Mouse (Mus musculus): ENCODE results near the gene Oas1g. TPM values are rescaled to one million over a fixed set of nuclear protein-coding genes. Genes with fewer than 3 reads are reported as not detected.
"Not testable (repeated sequence)": the region's sequence is repeated elsewhere in the genome, so short reads cannot be mapped to it uniquely, and the experiment has no call there.

The Oas1g gene
- not detected in 2 replicates for total RNA-seq (2021)
- long read RNA-seq, experiment 1 = 0 reads
- long read RNA-seq, experiment 2 = 0 reads

DNA sequence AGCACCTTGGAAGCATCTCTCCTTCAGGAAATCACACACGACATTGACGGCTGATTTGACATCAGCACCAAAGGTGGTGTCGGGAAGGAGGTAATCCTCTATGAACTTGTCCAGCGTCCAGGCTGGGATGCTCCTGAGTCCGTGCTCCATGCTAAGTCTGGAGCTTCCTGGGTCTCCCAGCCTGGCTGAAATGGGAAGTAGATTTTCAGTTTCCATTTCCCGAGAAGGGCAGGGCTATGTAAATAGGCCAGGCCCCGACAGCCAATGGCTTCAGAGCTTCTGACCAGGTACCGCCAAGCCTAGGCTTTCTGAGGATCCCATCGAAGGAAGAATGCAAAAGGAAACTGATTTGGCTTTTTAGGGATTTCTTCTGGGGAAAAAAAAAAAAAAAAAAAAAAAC is at the start of gene Oas1g:
Gene Oas1g, minus strand, starts transcription at position 201 of the 400 bp plus-strand sequence.
- DNase-seq = not testable (repeated sequence)

DNA sequence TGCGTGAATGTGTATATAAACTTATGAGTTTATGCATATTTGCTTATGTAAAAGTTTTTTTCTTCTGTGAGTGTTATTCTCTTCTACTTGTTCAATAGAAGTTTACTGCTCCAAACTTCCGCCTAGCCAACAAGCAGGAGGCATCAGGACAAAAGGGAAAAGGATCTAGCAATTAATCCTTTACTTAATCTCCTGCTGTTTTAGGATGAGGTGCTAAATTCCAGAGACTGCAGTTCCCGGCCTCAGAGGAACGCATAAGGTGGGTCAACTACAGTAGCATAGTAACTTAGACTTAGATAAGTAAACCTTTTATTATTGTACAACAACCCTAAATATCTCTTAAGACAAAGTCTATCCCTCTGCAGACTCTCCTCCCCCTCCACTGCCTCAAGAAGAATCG is 46.6 kb upstream of the Oas1g start:
- no peak for DNase-seq

GRCm38 (mm10) chr5:120927036-120927435 is 39.6 kb upstream of the Oas1g start:
- DNase-seq = no peak

- DNase-seq = not testable (repeated sequence)
These were observed 38.9 kb upstream of the Oas1g start for GRCm38 (mm10) chr5:120926311-120926710.

- DNase-seq = not testable (repeated sequence)
These were observed 37.1 kb upstream of the Oas1g start for GRCm38 (mm10) chr5:120924520-120924919.

DNA sequence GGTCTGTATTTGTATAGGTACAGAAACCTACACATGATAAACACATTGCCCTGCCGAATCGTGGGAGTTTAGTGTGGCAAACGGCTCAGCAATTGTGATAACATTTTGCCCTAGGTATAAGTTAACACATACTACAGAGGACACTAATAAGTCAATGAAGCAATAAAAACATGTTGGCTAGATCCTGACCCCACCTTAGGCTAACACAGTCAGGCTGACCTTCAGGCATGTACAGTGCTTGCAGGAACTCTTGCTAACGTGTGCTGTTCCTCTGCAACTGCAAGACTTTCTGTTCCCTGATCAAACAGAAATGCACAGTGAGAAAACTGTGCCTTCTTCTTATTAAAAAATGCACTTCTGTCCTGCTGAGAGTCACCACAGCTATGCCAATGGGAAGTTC is 36.6 kb upstream of the Oas1g start:
- DNase-seq = no peak

DNA sequence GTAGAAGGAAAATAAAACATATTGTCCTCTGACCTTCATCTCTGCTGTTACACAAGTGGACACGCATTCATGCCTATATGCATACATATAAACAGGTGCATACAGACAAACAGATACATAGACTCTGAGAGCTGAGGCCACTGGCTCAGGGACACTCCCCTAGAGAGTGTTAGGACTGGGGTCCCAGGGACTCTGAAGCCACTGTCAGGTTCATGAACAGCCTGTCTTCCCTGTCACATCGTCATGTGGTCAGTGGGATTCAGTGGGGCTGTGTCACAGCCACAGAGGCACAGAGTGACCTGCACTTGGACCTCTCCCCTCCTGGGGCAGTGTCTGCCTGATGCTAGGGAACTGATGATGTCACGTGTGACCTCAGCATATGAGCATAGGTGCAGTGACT is 32.9 kb upstream of the Oas1g start:
- no peak for DNase-seq

- not testable (repeated sequence) for DNase-seq
These were observed 31.9 kb upstream of the Oas1g start for GRCm38 (mm10) chr5:120919156-120919935.

DNA sequence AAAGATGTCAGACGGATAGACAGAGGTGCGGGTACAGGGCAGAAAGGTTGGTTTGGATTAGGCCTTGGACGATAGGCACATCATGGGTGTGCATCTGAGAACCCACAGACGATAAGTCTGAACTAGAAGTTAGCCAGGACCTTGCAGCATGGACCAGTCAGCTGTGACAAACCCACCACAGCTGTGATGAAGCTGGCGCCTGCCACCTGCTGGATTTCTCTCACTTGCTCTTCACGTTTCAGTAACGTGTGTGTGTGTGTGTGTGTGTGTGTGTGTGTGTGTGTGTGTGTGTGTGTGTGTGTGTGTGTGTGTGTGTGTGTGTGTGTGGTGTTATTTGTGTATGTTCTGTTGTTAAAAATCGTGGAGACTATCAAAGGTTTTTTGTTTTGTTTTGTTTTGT is 26.8 kb upstream of the Oas1g start, which contains the start of gene Oas1d:
Gene Oas1d, plus strand, starts transcription at position 333 of the 400 bp plus-strand sequence.
- DNase-seq = not testable (repeated sequence)

DNA sequence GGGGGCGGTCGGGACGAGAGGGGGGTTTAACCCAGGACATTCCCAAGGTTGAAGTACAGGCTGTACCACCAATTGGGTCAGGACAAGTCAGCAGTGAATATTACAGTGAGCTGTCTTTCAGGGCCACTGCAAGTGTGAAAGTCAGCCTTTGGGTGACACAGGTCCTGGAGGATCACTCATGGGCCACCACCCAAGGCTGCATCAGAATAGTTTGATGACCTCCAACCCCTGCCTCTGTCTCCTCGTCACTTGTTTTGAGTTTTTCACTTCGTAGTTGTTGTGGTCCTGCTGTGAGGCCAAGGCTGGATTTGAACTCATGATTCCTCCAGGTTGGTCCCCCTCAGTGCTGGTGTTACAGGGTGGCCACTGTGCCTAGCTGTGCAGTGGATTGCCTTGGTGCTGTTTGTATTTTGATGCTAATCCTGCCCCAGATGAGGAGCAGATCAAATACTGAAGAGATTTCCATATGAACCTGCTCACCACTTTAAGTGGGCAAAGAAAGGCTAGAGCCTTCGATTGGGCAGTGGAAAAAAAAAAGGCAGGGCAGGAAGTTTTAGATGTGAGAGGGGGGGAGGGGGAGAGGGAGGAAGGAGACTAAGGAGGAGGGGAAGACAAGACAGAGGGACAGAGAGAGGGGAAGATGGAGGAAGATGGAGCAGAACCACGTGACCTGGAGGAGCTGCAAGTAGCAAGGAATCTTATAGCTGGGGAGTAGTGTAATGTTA is 20.9 kb upstream of the Oas1g start:
- DNase-seq = no peak

DNA sequence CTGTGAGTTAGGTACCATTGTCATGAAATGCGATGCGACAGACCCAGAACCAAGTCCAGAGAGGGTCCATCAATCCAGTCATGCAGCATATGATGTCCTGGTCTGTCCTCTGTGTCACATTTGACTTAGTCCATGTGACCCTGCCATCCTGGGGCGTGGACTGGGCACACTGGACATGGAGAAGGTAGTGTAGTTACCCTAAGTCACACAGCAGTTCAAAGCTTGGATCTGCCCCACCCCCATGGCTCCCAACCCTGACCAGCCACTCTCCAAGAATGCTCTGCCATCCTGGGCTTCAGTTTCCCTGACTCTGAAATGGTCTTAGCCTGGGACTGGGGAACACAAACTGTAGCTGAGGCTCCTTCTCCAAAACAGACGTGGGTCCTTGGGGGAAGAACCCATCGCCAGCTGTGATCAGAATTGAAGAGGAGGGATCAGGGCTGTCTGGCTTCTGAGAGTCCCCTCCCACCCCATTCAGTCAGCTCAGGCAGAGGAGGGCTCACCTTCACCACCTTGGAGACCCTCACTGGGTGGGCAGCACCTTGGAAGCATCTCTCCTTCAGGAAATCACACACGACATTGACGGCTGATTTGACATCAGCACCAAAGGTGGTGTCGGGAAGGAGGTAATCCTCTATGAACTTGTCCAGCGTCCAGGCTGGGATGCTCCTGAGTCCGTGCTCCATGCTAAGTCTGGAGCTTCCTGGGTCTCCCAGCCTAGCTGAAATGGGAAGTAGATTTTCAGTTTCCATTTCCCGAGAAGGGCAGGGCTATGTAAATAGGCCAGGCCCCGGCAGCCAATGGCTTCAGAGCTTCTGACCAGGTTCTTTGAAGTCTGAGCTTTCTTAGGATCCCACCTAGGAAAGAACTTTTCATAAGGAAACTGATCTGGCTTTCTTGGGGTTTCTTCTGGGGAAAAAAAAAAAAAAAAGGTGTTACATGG is 19.6 kb upstream of the Oas1g start, which contains the start of gene Oas1a:
Gene Oas1a, minus strand, starts transcription at position 731 of the 943 bp plus-strand sequence.
- not testable (repeated sequence) for DNase-seq

DNA sequence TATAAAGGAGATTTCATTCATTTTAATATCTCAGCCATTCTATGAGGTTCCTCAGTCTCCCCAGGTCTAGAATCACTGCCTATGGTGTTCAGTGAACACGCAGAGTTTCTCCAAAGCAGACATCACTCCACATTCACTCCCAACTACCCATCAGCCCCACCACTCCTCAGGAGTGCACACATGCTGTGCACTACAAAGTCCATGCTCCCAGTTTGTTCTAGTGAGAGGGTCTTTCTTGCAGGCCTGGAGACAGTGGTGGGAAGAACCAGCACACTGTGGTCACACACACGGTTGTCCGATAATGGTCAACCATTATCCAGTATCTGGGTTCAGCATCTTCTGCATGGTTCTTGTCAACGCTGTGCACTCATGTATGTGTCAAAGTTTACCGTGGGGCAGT is 14.6 kb upstream of the Oas1g start:
- no peak for DNase-seq

- DNase-seq = no peak
These were observed 13.3 kb upstream of the Oas1g start for GRCm38 (mm10) chr5:120900666-120901065.

DNA sequence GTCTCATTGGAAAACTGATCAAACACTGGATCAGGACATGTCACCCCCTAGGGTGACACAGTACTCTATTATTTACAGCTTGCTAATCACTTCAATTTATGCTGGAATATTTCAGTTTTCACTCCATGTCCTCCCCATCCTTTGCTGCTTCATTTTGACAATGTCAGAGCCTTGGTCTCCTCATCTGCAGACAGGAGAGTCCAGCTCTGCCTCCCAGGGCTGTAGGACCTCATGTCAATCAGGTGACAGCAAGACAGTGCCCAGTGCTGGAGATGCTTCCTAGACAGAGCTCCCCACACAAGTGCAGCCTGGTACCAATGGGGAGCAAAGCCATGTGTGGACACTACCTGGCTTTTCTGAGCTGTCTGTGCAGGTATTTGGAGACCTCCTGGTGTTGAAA is 11.3 kb upstream of the Oas1g start:
- no peak for DNase-seq

DNA sequence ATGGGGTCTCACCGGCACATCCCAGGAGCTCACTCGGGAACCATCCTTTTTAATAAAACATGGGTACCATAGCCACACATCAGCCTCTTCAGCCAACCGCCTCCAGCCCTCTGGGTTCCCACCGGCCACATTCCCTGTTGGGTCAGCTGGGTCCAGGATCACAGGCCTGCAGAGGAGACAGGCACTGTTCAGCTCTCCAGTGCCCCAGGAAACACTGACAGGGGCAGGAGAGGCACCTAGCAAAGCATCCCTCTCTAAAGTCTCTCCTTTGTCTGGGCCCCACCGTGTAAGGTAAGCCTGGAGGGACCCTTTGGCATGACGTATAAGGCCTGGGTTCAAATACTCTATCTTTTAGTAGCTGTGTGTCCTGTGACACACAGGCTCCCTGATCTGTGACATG is 10.9 kb upstream of the Oas1g start:
- DNase-seq = no peak

GRCm38 (mm10) chr5:120895231-120895900 is 8.0 kb upstream of the Oas1g start:
- DNase-seq = no peak

GRCm38 (mm10) chr5:120894692-120895091 is 7.3 kb upstream of the Oas1g start:
- not testable (repeated sequence) for DNase-seq

DNA sequence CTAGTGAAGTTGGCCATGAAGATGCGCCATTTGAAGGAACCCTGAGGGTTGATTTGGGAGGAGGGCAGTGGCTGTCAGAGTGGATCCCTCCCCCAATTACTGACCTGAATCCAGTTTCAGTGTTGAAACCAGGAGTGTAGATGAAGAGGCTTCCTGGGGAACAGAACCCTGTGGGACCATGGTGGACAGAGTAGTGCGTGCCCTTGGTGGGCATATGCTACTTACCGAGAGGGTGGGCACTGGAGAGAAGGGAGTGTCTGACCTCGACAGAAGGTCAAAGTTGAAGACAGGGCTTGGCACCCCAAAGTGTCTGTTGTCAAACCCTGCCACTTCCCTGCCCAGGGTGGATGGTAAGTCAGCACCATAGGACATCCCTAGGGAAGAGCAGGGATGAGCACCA is 6.5 kb upstream of the Oas1g start:
- DNase-seq = not testable (repeated sequence)

- DNase-seq = no peak
These were observed 4.8 kb upstream of the Oas1g start for GRCm38 (mm10) chr5:120892243-120892660.

DNA sequence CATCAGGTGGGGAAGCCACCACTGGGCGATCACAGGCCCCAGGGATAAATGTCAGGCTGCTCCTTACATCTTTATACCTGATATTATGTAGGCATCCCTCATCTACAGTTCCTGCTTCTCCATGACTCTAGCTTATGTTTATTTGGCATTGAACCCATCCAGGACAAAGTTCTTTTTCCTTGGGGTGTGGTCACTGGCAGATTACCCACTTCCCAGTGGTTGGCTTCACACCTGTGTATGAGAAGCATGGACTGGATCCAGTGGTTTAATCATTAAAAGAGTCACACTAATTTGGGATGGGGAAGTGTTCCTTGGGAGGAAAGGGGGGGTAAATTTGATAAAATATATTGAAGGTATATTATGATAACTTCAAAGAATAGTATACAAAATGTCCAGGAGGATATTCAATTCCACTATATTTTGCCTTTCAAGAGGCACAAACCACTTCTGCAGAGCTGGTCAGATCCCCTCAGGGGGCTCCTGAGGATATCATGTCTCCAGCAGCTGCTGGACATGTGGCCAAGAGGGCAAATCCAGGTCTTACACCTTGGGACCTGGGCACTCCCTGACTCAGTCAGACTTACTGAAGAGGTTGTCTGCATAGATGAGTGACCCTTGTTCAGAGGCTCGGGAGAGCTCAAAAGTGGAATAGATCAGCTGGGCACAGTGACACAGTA is 4.3 kb upstream of the Oas1g start:
- not testable (repeated sequence) for DNase-seq

GRCm38 (mm10) chr5:120890991-120891390 is 3.6 kb upstream of the Oas1g start:
- DNase-seq = no peak
